Mouse (Mus musculus) gastrocnemius, postnatal 36 days (tissue): ENCODE measurements around the gene E130308A19Rik. TPM values are rescaled to one million over a fixed set of nuclear protein-coding genes. Genes with fewer than 3 reads are reported as not detected.

Experiments used
- DNase-seq, 2 experiments: peaks; one replicate each; pipeline ENCODE4 v3.0.0; 2022
- intact Hi-C: fragments of 180-260 bp; cut with DNase I; formaldehyde crosslinking; loops from one replicate; pipeline ENCODE4 v1.15.1; 2025
- long read RNA-seq, 2 experiments: library from polyadenylated mRNA; stranded (forward); transcript quantifications; one replicate each; pipeline ENCODE4 v2.0.0; 2021
- total RNA-seq, 2 experiments: library from RNA; stranded (reverse); gene quantifications; 2 replicates each; pipeline ENCODE4 v1.2.3; 2021

The E130308A19Rik gene
- 1 to 10 TPM; 3.1 to 4.5 TPM for total RNA-seq
- long read RNA-seq, experiment 1, partial matches to known transcripts = 0 of 6 reads
- long read RNA-seq, experiment 1, other reads (novel, unspliced or antisense) = 6 of 6 reads
- long read RNA-seq, experiment 2, full-length matches to known transcripts = 1 of 5 reads
- long read RNA-seq, experiment 2, partial matches to known transcripts = 0 of 5 reads
- long read RNA-seq, experiment 2, other reads (novel, unspliced or antisense) = 4 of 5 reads

GRCm38 (mm10) chr4:59625998-59626910 lies at the start of gene E130308A19Rik:
TSS of gene E130308A19Rik (plus strand) at chr4:59626211.
- DNase-seq = peak; percentile 53 to 55
- intact Hi-C loops = loop anchor here (5.0 kb wide), 1 partner anchor 156 kb away; no protein-coding TSS in a partner anchor

GRCm38 (mm10) chr4:59580495-59581281 lies 45.3 kb upstream of the E130308A19Rik start:
- intact Hi-C loops = no loop called here
- no peak for DNase-seq

- peak; percentile 96 to 97 for DNase-seq
- intact Hi-C loops = no loop called here
These were observed 44.5 kb upstream of the E130308A19Rik start, which contains the start of gene Hsdl2 for GRCm38 (mm10) chr4:59581314-59582185. TSS of gene Hsdl2 (plus strand) at chr4:59581563.

- DNase-seq = no peak
- intact Hi-C loops = no loop called here
These were observed 43.8 kb upstream of the E130308A19Rik start for GRCm38 (mm10) chr4:59582186-59582585.

GRCm38 (mm10) chr4:59585097-59585496 lies 40.9 kb upstream of the E130308A19Rik start:
- DNase-seq = peak in 1 of 2 experiments; percentile 9
- intact Hi-C loops = no loop called here

GRCm38 (mm10) chr4:59587215-59587871 lies 38.7 kb upstream of the E130308A19Rik start:
- intact Hi-C loops = no loop called here
- DNase-seq = no peak

- DNase-seq = no peak
- intact Hi-C loops = no loop called here
These were observed 38.2 kb upstream of the E130308A19Rik start for GRCm38 (mm10) chr4:59587872-59588226.

- DNase-seq = no peak
- intact Hi-C loops = no loop called here
These were observed 31.4 kb upstream of the E130308A19Rik start for GRCm38 (mm10) chr4:59594614-59595013.

- intact Hi-C loops = no loop called here
- no peak for DNase-seq
These were observed 29.5 kb upstream of the E130308A19Rik start for GRCm38 (mm10) chr4:59596556-59596955.

- DNase-seq = no peak
- intact Hi-C loops = no loop called here
These were observed 23.3 kb upstream of the E130308A19Rik start for GRCm38 (mm10) chr4:59602704-59603103.

GRCm38 (mm10) chr4:59604892-59605291 lies 21.1 kb upstream of the E130308A19Rik start:
- no peak for DNase-seq
- intact Hi-C loops = no loop called here

GRCm38 (mm10) chr4:59605501-59605900 lies 20.5 kb upstream of the E130308A19Rik start:
- intact Hi-C loops = no loop called here
- DNase-seq = no peak

- no peak for DNase-seq
- intact Hi-C loops = loop anchor here (5.0 kb wide), 1 partner anchor 262 kb away; no protein-coding TSS in a partner anchor
These were observed 15.6 kb upstream of the E130308A19Rik start for GRCm38 (mm10) chr4:59610411-59610810.

GRCm38 (mm10) chr4:59614986-59615385 lies 11.0 kb upstream of the E130308A19Rik start:
- intact Hi-C loops = loop anchor here (5.0 kb wide), 1 partner anchor 257 kb away; no protein-coding TSS in a partner anchor
- no peak for DNase-seq

GRCm38 (mm10) chr4:59619611-59620245 lies 6.3 kb upstream of the E130308A19Rik start:
- DNase-seq = no peak
- intact Hi-C loops = no loop called here

- intact Hi-C loops = loop anchor here (5.0 kb wide), 1 partner anchor 157 kb away; no protein-coding TSS in a partner anchor
- no peak for DNase-seq
These were observed 374 bp upstream of the E130308A19Rik start for GRCm38 (mm10) chr4:59625676-59625997.

GRCm38 (mm10) chr4:59628255-59628654 lies 2.2 kb downstream of the E130308A19Rik start:
- intact Hi-C loops = loop anchor here (5.0 kb wide), 1 partner anchor 154 kb away; no protein-coding TSS in a partner anchor
- no peak for DNase-seq

- DNase-seq = no peak
- intact Hi-C loops = loop anchor here (5.0 kb wide), 1 partner anchor 153 kb away; no protein-coding TSS in a partner anchor
These were observed 3.3 kb downstream of the E130308A19Rik start for GRCm38 (mm10) chr4:59629076-59629874.
